Mouse (Mus musculus) ES-E14 (cell line): ENCODE measurements around the gene Tagln.

Source experiments
- CHD2 ChIP-seq: IDR thresholded peaks from 2 replicates; pipeline ENCODE4 v1.6.1; 2014; ENCODE audit warnings: mild to moderate bottlenecking, low read depth, low read length, inconsistent platforms
- HCFC1 ChIP-seq: IDR thresholded peaks from 2 replicates; pipeline ENCODE4 v1.6.1; 2012; ENCODE audit warnings: low read length, inconsistent platforms, borderline replicate concordance; ENCODE audit not compliant: insufficient read depth
- MAFK ChIP-seq: IDR thresholded peaks from 2 replicates; pipeline ENCODE4 v1.6.1; 2014; ENCODE audit warnings: mild to moderate bottlenecking, low read depth, low read length, inconsistent platforms; ENCODE audit not compliant: insufficient read depth
- ZC3H11A ChIP-seq: IDR thresholded peaks from 2 replicates; pipeline ENCODE4 v1.6.1; 2012; ENCODE audit warnings: low read depth, mild to moderate bottlenecking, inconsistent platforms, low read length, borderline replicate concordance

- no peak for TF ChIP-seq ZC3H11A
- no peak for TF ChIP-seq CHD2
- TF ChIP-seq HCFC1: no peak
- TF ChIP-seq MAFK: no peak
These were observed 7.1 kb upstream of the Tagln start for GRCm38 (mm10) chr9:45942916-45943315.
